Mouse (Mus musculus) cerebral cortex, adult 2 months (tissue): ENCODE results near the gene Gm20870.

ENCODE experiments used
- WGBS: fragments of 180-500 bp; shearing (Covaris S2); methylation state at CpG from one replicate; pipeline ENCODE4 v1.1.7; 2018; 5-methylcytosine and 5-hydroxymethylcytosine counted together

Gm20870 gene

GRCm38 (mm10) chrY:71691743-71692142 lies at the start of gene Gm20870:
Gene Gm20870 (plus strand): TSS chrY:71692043.
- WGBS, result no CpG with 5 or more reads among the region's 6 CpGs
